Mouse (Mus musculus) adrenal gland, adult 8-10 months (tissue): ENCODE measurements around the gene Zscan29. TPM values are rescaled to one million over a fixed set of nuclear protein-coding genes. Genes with fewer than 3 reads are reported as not detected.

ENCODE experiments used
- DNase-seq: peaks from one replicate; pipeline ENCODE4 v3.0.0; 2022
- total RNA-seq, 4 experiments: library from RNA; stranded (reverse); gene quantifications; 2 replicates each; pipeline ENCODE4 v1.2.4; 2022

Zscan29 gene
- 10 to 100 TPM; 16.8 to 19.6 (median 18.6) TPM for total RNA-seq

- peak; percentile 81 for DNase-seq
Measured at GRCm38 (mm10) chr2:121170980-121171742, at the start of gene Zscan29. Zscan29 (minus strand) TSS chr2:121171125.

- peak; percentile 26 for DNase-seq
Measured at GRCm38 (mm10) chr2:121219994-121220393, 49.1 kb upstream of the Zscan29 start.

- DNase-seq = no peak
Measured at GRCm38 (mm10) chr2:121219177-121219576, 48.3 kb upstream of the Zscan29 start.

GRCm38 (mm10) chr2:121214491-121214890, 43.6 kb upstream of the Zscan29 start:
- DNase-seq = no peak

- no peak for DNase-seq
Measured at GRCm38 (mm10) chr2:121206541-121206940, 35.6 kb upstream of the Zscan29 start.

- DNase-seq = no peak
Measured at GRCm38 (mm10) chr2:121204276-121204675, 33.4 kb upstream of the Zscan29 start.

- DNase-seq = no peak
Measured at GRCm38 (mm10) chr2:121195466-121195865, 24.5 kb upstream of the Zscan29 start.

- no peak for DNase-seq
Measured at GRCm38 (mm10) chr2:121188530-121188929, 17.6 kb upstream of the Zscan29 start.

- no peak for DNase-seq
Measured at GRCm38 (mm10) chr2:121184142-121184541, 13.2 kb upstream of the Zscan29 start.

- DNase-seq = no peak
Measured at GRCm38 (mm10) chr2:121183431-121183830, 12.5 kb upstream of the Zscan29 start.

- no peak for DNase-seq
Measured at GRCm38 (mm10) chr2:121178828-121179479, 8.0 kb upstream of the Zscan29 start.

GRCm38 (mm10) chr2:121170481-121170971, 399 bp downstream of the Zscan29 start, which contains the start of gene Tubgcp4:
Tubgcp4 (plus strand) TSS chr2:121170654.
- DNase-seq = peak; percentile 47

- DNase-seq = peak; percentile 28
Measured at GRCm38 (mm10) chr2:121169902-121170301, 1.0 kb downstream of the Zscan29 start.

GRCm38 (mm10) chr2:121169173-121169572, 1.8 kb downstream of the Zscan29 start:
- DNase-seq = no peak

- DNase-seq = no peak
Measured at GRCm38 (mm10) chr2:121153100-121153499, 17.8 kb downstream of the Zscan29 start.

GRCm38 (mm10) chr2:121149679-121150078, 21.2 kb downstream of the Zscan29 start:
- no peak for DNase-seq

- DNase-seq = no peak
Measured at GRCm38 (mm10) chr2:121142415-121142814, 28.5 kb downstream of the Zscan29 start.

GRCm38 (mm10) chr2:121141216-121142035, 29.5 kb downstream of the Zscan29 start:
- DNase-seq = no peak

GRCm38 (mm10) chr2:121140018-121140882, 30.7 kb downstream of the Zscan29 start, which contains the start of the genes Adal and Lcmt2:
Adal (plus strand) TSS chr2:121140428.
Lcmt2 (minus strand) TSS chr2:121140653.
- peak; percentile 87 for DNase-seq

- DNase-seq = peak; percentile 42
Measured at GRCm38 (mm10) chr2:121139266-121140017, 31.5 kb downstream of the Zscan29 start.

- DNase-seq = no peak
Measured at GRCm38 (mm10) chr2:121137371-121137770, 33.6 kb downstream of the Zscan29 start.
